Comparison of ENCODE assay signal across 19 mouse cellular contexts in the genomic region with DNA sequence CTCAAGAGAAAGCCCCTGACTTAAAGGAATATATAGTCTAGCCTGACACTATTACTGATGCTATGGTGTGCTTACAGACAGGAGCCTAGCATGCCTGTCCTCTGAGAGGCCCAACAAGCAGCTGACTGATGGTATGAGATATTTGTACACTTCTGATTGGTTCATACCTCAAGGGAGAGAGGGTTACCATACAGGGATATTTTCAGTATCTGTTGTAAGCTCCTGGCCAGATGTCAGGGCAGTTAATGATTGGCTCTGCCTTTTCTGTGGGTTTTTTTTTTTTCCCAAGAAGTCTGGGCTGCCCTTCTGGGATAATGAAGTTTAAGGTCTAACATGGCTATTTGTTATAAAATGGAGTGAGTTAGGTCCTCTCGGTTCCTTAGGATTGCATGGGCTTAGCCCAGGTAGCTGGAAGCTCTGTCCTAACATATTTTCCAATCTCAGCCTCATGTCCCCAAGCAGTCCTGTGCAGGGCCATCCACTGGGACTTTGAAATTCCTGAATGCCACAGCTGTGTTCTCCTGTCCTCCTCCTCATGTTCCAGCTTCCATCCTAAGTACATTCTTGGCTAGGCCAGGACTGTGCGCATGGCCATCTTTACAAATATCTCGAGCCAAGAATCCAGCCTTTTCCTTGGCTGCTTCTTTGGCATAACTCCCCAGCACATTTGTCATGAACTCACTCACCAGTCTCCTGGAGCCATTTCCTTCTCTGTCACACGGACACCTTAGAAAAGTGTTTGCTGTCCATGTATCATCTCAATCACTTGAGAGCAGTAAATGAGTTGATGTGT.
DNase-seq lines count a peak whose midpoint lies in the region; ATAC-seq and TF ChIP-seq lines count a peak whose summit lies in the region.
"Had no signal": no experiment of that assay in that cellular context is flagged by ENCODE, and none has a peak within 500 bp of the region (broad histone marks: within the 10 kb centered on the region; RNA-seq: fewer than 3 reads in every experiment).

No protein-coding gene starts in this region.

- H3K4me2 ChIP-seq in heart, embryonic 12.5 days, result no peak overlapping the region
- no peak overlapping the region for H3K4me2 ChIP-seq in liver, embryonic 12.5 days
- no peak overlapping the region for H3K4me2 ChIP-seq in lung, postnatal 0 days (replicated peaks; ENCODE audit: low read depth, low read length)
- H3K4me2 ChIP-seq in hindbrain, postnatal 0 days (ENCODE audit: low read depth, low read length), result no peak overlapping the region
- H3K4me2 ChIP-seq in hindbrain, embryonic 16.5 days (ENCODE audit: low read length), result no peak overlapping the region
- H3K4me2 ChIP-seq: limb, embryonic 15.5 days had no signal

- H3K79me2 ChIP-seq in heart, adult 2 months (replicated peaks; ENCODE audit: control insufficient read depth, insufficient read depth, low read length), result no peaks in the 10 kb centered on the region
- H3K79me2 ChIP-seq in liver, adult 2 months (ENCODE audit: control insufficient read depth, insufficient read depth, low read length), result no peaks in the 10 kb centered on the region

- no peak for ATAC-seq in heart, embryonic 12.5 days (ENCODE audit: insufficient number of reproducible peaks, low FRiP score)
- ATAC-seq in liver, embryonic 12.5 days, result no peak
- ATAC-seq in lung, postnatal 0 days, result no peak
- ATAC-seq in hindbrain, postnatal 0 days, result no peak
- ATAC-seq in hindbrain, embryonic 16.5 days, result no peak
- ATAC-seq: CD4-positive, CD25-positive, alpha-beta regulatory T cell, adult 4 months; forebrain, embryonic 14.5 days; intestine, embryonic 16.5 days; midbrain, embryonic 16.5 days had no signal

- H3K36me3 ChIP-seq in heart, embryonic 12.5 days, result no peaks in the 10 kb centered on the region
- H3K36me3 ChIP-seq in heart, adult 2 months (ENCODE audit: control insufficient read depth, insufficient read depth, low read length), result no peaks in the 10 kb centered on the region
- H3K36me3 ChIP-seq in liver, adult 2 months (ENCODE audit: control insufficient read depth, insufficient read depth, low read length), result no peaks in the 10 kb centered on the region
- no peaks in the 10 kb centered on the region for H3K36me3 ChIP-seq in liver, embryonic 12.5 days
- no peaks in the 10 kb centered on the region for H3K36me3 ChIP-seq in lung, postnatal 0 days (ENCODE audit: insufficient read depth, low read length)
- H3K36me3 ChIP-seq in hindbrain, postnatal 0 days (ENCODE audit: insufficient read depth, low read length), result no peaks in the 10 kb centered on the region
- H3K36me3 ChIP-seq in hindbrain, embryonic 16.5 days (ENCODE audit: control insufficient read depth, insufficient read depth, low read length), result no peaks in the 10 kb centered on the region
- H3K36me3 ChIP-seq: hindbrain, embryonic 10.5 days; limb, embryonic 15.5 days had no signal

- DNase-seq in heart, adult 2 months, result no peak
- peak; percentile 8 for DNase-seq in liver, adult 2 months (ENCODE audit: extremely low read depth, low read depth, low spot score)
- DNase-seq in kidney, postnatal 10 days, result peak; percentile 15
- DNase-seq in lung, postnatal 0 days (ENCODE audit: low spot score), result peak; percentile 8
- no peak for DNase-seq in hindbrain, postnatal 0 days (ENCODE audit: low spot score)
- DNase-seq: adrenal gland, postnatal 36 days; cerebellum, postnatal 14 days; gastrocnemius, adult 2 months; right cerebral cortex, postnatal 14 days; thymus, postnatal 36 days had no signal

- no peak overlapping the region for H3K9ac ChIP-seq in heart, embryonic 12.5 days
- H3K9ac ChIP-seq in heart, adult 2 months (ENCODE audit: low read depth, low read length), result no peak overlapping the region
- H3K9ac ChIP-seq in liver, adult 2 months (ENCODE audit: low read depth, low read length), result no peak overlapping the region
- H3K9ac ChIP-seq in liver, embryonic 12.5 days, result no peak overlapping the region
- no peak overlapping the region for H3K9ac ChIP-seq in lung, postnatal 0 days (replicated peaks; ENCODE audit: low read depth)
- no peak overlapping the region for H3K9ac ChIP-seq in hindbrain, postnatal 0 days (replicated peaks; ENCODE audit: low read length)
- no peak overlapping the region for H3K9ac ChIP-seq in hindbrain, embryonic 16.5 days (ENCODE audit: low read depth, low read length)
- H3K9ac ChIP-seq: limb, embryonic 15.5 days had no signal

- TF ChIP-seq POLR2A in heart, adult 2 months (IDR thresholded peaks at IDR 0.05; ENCODE audit: insufficient read depth, low read depth, low read length), result no peak
- TF ChIP-seq POLR2A in liver, adult 2 months (IDR thresholded peaks at IDR 0.05; ENCODE audit: extremely low read depth, insufficient read depth, low read length), result no peak

- no peak for TF ChIP-seq EP300 in heart, adult 2 months (IDR thresholded peaks at IDR 0.05; ENCODE audit: insufficient read depth, low read depth, low read length)
- no peak for TF ChIP-seq EP300 in lung, postnatal 0 days (IDR thresholded peaks at IDR 0.05)

- no peaks in the 10 kb centered on the region; the same call in 1 of the 2 replicates for H3K9me3 ChIP-seq in heart, embryonic 12.5 days (replicated peaks)
- H3K9me3 ChIP-seq in liver, embryonic 12.5 days (replicated peaks), result no peaks in the 10 kb centered on the region
- no peaks in the 10 kb centered on the region for H3K9me3 ChIP-seq in lung, postnatal 0 days (ENCODE audit: low read length)
- H3K9me3 ChIP-seq in hindbrain, postnatal 0 days (ENCODE audit: low read length), result no peaks in the 10 kb centered on the region
- H3K9me3 ChIP-seq in hindbrain, embryonic 16.5 days (ENCODE audit: control insufficient read depth, low read length), result no peaks in the 10 kb centered on the region
- H3K9me3 ChIP-seq: hindbrain, embryonic 10.5 days; limb, embryonic 15.5 days had no signal

- H3K4me1 ChIP-seq in heart, embryonic 12.5 days (replicated peaks), result peaks cover 15% of the 10 kb centered on the region; the same call in 1 of the 2 replicates
- H3K4me1 ChIP-seq in heart, adult 2 months (ENCODE audit: control insufficient read depth, insufficient read depth, low read length), result no peaks in the 10 kb centered on the region
- no peaks in the 10 kb centered on the region for H3K4me1 ChIP-seq in liver, adult 2 months (ENCODE audit: control insufficient read depth, insufficient read depth, low read length)
- H3K4me1 ChIP-seq in liver, embryonic 12.5 days, result no peaks in the 10 kb centered on the region
- H3K4me1 ChIP-seq in lung, postnatal 0 days (ENCODE audit: insufficient read depth, low read depth, low read length), result no peaks in the 10 kb centered on the region
- H3K4me1 ChIP-seq in hindbrain, postnatal 0 days (ENCODE audit: insufficient read depth, low read length), result no peaks in the 10 kb centered on the region
- H3K4me1 ChIP-seq in hindbrain, embryonic 16.5 days (ENCODE audit: control insufficient read depth, insufficient read depth, low read depth, low read length), result no peaks in the 10 kb centered on the region
- H3K4me1 ChIP-seq: hindbrain, embryonic 10.5 days; limb, embryonic 15.5 days had no signal

- no peak overlapping the region for H3K4me3 ChIP-seq in heart, embryonic 12.5 days
- no peak overlapping the region for H3K4me3 ChIP-seq in heart, adult 2 months
- no peak overlapping the region for H3K4me3 ChIP-seq in liver, adult 2 months (ENCODE audit: insufficient read depth, low read depth, low read length)
- no peak overlapping the region for H3K4me3 ChIP-seq in liver, embryonic 12.5 days
- H3K4me3 ChIP-seq in lung, postnatal 0 days (ENCODE audit: low read depth, low read length), result no peak overlapping the region
- no peak overlapping the region for H3K4me3 ChIP-seq in hindbrain, postnatal 0 days (ENCODE audit: low read length)
- no peak overlapping the region for H3K4me3 ChIP-seq in hindbrain, embryonic 16.5 days (ENCODE audit: low read length)
- H3K4me3 ChIP-seq: gastrocnemius, adult 2 months; hindbrain, embryonic 10.5 days; limb, embryonic 15.5 days had no signal

- 77% methylated on average over 4 of the region's 4 CpGs for WGBS in heart, embryonic 12.5 days
- 71% methylated on average over 4 of the region's 4 CpGs for WGBS in heart, adult 2 months
- 78% methylated on average over 4 of the region's 4 CpGs for WGBS in liver, adult 2 months
- WGBS in liver, embryonic 12.5 days (ENCODE audit: insufficient replicate concordance), result 64% methylated on average over 4 of the region's 4 CpGs
- 59% methylated on average over 4 of the region's 4 CpGs for WGBS in lung, postnatal 0 days
- 76% methylated on average over 4 of the region's 4 CpGs for WGBS in hindbrain, postnatal 0 days
- 81% methylated on average over 4 of the region's 4 CpGs for WGBS in hindbrain, embryonic 16.5 days

- H3K27ac ChIP-seq in heart, embryonic 12.5 days (ENCODE audit: poor library complexity, severe bottlenecking), result peak overlapping the region; percentile 86
- H3K27ac ChIP-seq in heart, adult 2 months, result no peak overlapping the region
- H3K27ac ChIP-seq in liver, adult 2 months (replicated peaks; ENCODE audit: insufficient read depth, low read depth, low read length), result no peak overlapping the region
- H3K27ac ChIP-seq in liver, embryonic 12.5 days, result no peak overlapping the region
- no peak overlapping the region for H3K27ac ChIP-seq in lung, postnatal 0 days (ENCODE audit: low read length)
- H3K27ac ChIP-seq in hindbrain, postnatal 0 days, result no peak overlapping the region
- no peak overlapping the region for H3K27ac ChIP-seq in hindbrain, embryonic 16.5 days (ENCODE audit: low read depth, low read length)
- H3K27ac ChIP-seq: gastrocnemius, adult 2 months; hindbrain, embryonic 10.5 days; limb, embryonic 15.5 days had no signal

- intact Hi-C loops in heart, adult 2 months (cut with DNase I), result no loop called here

- no peak for TF ChIP-seq CTCF in heart, adult 2 months (IDR thresholded peaks at IDR 0.05)
- no peak for TF ChIP-seq CTCF in liver, adult 2 months (IDR thresholded peaks at IDR 0.05; ENCODE audit: low read depth, low read length)
- no peak for TF ChIP-seq CTCF in lung, postnatal 0 days (IDR thresholded peaks at IDR 0.05)
- TF ChIP-seq CTCF in hindbrain, postnatal 0 days (IDR thresholded peaks at IDR 0.05; ENCODE audit: low read depth), result no peak

- H3K27me3 ChIP-seq in heart, embryonic 12.5 days (replicated peaks), result no peaks in the 10 kb centered on the region
- no peaks in the 10 kb centered on the region for H3K27me3 ChIP-seq in heart, adult 2 months (ENCODE audit: control insufficient read depth, insufficient read depth, low read length)
- no peaks in the 10 kb centered on the region for H3K27me3 ChIP-seq in liver, adult 2 months (ENCODE audit: control insufficient read depth, insufficient read depth, low read length)
- H3K27me3 ChIP-seq in liver, embryonic 12.5 days (replicated peaks), result no peaks in the 10 kb centered on the region
- H3K27me3 ChIP-seq in lung, postnatal 0 days (replicated peaks; ENCODE audit: insufficient read depth, low read length), result no peaks in the 10 kb centered on the region
- no peaks in the 10 kb centered on the region for H3K27me3 ChIP-seq in hindbrain, postnatal 0 days (ENCODE audit: insufficient read depth, low read length)
- no peaks in the 10 kb centered on the region for H3K27me3 ChIP-seq in hindbrain, embryonic 16.5 days (replicated peaks; ENCODE audit: control insufficient read depth, insufficient read depth, low read length)
- H3K27me3 ChIP-seq: limb, embryonic 15.5 days had no signal

Comparison
In these comparisons a context has a peak if more than half of its experiments do, and no peak if none do; other contexts are left out.
1. DNase-seq: peak in liver, adult 2 months (single experiment), kidney, postnatal 10 days (single experiment) and lung, postnatal 0 days (single experiment); none in heart, adult 2 months (0 of 2) and hindbrain, postnatal 0 days (single experiment).